Mouse (Mus musculus): ENCODE data around the gene Triobp.
A peak's percentile ranks its signal among the peaks of the same experiment; 100 is the strongest.

- TF ChIP-seq CTCF (IDR thresholded peaks at IDR 0.05; ENCODE audit: low read depth) (no peak), EP300 (IDR thresholded peaks at IDR 0.05; ENCODE audit: low read depth) (peak; percentile 65; the same call in 1 of the 2 replicates)
Measured at GRCm38 (mm10) chr15:79028237-79028738, 80.8 kb downstream of the Triobp start, which contains the start of gene H1f0.

Data from heart, postnatal 0 days (tissue).